Mouse (Mus musculus) lung, embryonic 16.5 days (tissue): ENCODE measurements around the gene Cdc42ep3. TPM values are rescaled to one million over a fixed set of nuclear protein-coding genes. Genes with fewer than 3 reads are reported as not detected.

Source experiments
- ATAC-seq: fragments of 200-750 bp; cut with Nextera tagmentation; 2 replicates; pipeline ENCODE4 v1.8.0; 2017; ENCODE audit warnings: low read depth, mild to moderate bottlenecking, moderate library complexity
- H3K27ac ChIP-seq: fragments of 300-500 bp; sonication (generic); 2 replicates; pipeline ENCODE4 v1.5.1; 2014; ENCODE audit warnings: mild to moderate bottlenecking, control low read depth, low read length
- H3K27me3 ChIP-seq: fragments of 300-500 bp; sonication (generic); 2 replicates; pipeline ENCODE4 v1.6.1; 2014; ENCODE audit warnings: low read depth, low read length, mixed read lengths; ENCODE audit not compliant: control insufficient read depth, insufficient read depth
- H3K36me3 ChIP-seq: fragments of 300-500 bp; sonication (generic); 2 replicates; pipeline ENCODE4 v1.6.1; 2014; ENCODE audit warnings: low read length; ENCODE audit not compliant: control insufficient read depth, insufficient read depth
- H3K4me1 ChIP-seq: fragments of 300-500 bp; sonication (generic); replicated peaks from 2 replicates; pipeline ENCODE4 v1.6.1; 2014; ENCODE audit warnings: low read length, mixed read lengths; ENCODE audit not compliant: control insufficient read depth, insufficient read depth
- H3K4me2 ChIP-seq: fragments of 300-500 bp; sonication (generic); 2 replicates; pipeline ENCODE4 v1.6.1; 2014; ENCODE audit warnings: low read depth, low read length, control low read depth
- H3K4me3 ChIP-seq: fragments of 300-500 bp; sonication (generic); 2 replicates; pipeline ENCODE4 v1.5.1; 2014; ENCODE audit warnings: mild to moderate bottlenecking, low read length, control low read depth
- H3K9ac ChIP-seq: fragments of 300-500 bp; sonication (generic); 2 replicates; pipeline ENCODE4 v1.6.1; 2014; ENCODE audit warnings: low read length, control low read depth
- H3K9me3 ChIP-seq: fragments of 300-500 bp; sonication (generic); 2 replicates; pipeline ENCODE4 v1.6.1; 2016; ENCODE audit warnings: low read length; ENCODE audit not compliant: control insufficient read depth
- WGBS: fragments of 180-500 bp; shearing (Covaris S2); extraction: QIAGEN DNeasy Blood & Tissue Kit; methylation state at CpG from one replicate; pipeline ENCODE4 v1.1.7; 2014; 5-methylcytosine and 5-hydroxymethylcytosine counted together
- polyA plus RNA-seq: library from polyadenylated mRNA; unstranded; fragments of >200 nt; fragmentation: Nextera tagmentation; extraction: Ambion mirVana; gene quantifications from 2 replicates; pipeline ENCODE4 v1.2.1, GENCODE M21; 2015

Cdc42ep3 gene
- polyA plus RNA-seq, 1 experiment from 2014 or later, result 88.9 TPM

DNA sequence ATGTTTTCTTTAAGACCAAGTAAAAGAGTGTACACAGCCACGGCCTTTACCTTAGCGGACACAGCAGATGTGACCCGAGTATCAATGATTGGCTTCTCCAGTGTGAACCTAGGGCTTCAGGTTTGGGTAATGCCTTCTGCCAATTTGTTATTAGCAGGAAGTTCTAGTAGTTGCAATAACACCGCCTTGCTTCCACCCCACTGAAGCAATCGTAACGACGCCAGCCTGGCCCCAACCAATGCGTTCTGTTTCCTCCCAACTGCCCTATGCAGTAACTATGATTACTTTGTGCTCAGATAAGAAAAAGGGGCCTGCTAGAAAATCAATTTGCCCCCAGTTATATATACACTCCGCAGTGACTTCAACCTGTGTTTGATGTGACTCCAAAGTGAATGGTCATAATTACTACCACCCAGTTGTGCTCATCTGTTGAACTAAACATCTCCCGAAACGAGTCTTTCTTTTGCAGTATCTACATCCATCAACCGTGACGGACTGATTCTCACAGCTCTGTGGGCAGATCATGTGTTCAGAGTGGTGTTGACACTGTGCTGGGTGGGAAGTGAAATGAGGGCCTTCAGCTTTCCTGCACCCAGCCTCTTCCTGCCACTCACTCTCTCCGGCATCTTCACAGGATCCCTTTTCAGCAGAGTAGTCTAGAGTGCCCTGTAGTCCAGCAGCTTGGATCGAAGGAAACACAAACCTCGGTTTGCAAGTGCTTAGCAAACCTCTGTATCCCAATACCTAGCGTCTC is 51.0 kb downstream of the Cdc42ep3 start:
- Histone ChIP-seq H3K4me3 (no peak overlapping the region), H3K9ac (no peak overlapping the region), H3K4me2 (no peak overlapping the region), H3K27me3 (no peaks in the 10 kb centered on the region), H3K9me3 (no peaks in the 10 kb centered on the region), H3K27ac (no peak overlapping the region), H3K36me3 (no peaks in the 10 kb centered on the region), H3K4me1 (0 out of 2 replicates have a peak, but pooled peaks cover 5% of the 10 kb centered on the region)
- no peak for ATAC-seq
- WGBS, result 68% methylated on average over 17 of the region's 17 CpGs

DNA sequence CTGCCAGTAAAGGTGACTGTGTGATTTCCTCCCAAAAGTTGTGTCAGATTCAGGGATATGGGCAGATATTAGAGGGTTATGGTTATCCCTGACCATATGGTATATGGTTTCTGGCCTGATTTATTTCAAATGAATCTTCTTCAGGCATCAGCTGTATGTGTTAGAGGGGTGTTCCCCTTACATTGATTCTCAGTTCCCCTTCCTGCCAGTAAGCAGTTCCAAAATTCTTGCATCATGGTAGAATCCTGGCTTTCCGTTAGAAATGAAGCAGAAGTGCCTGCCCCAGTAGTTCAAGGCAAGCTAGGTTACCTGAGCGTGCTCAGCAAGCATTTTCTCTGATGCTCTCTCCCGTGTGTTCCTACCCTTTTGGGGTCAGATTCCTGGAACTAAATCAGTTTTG is 51.7 kb downstream of the Cdc42ep3 start:
- Histone ChIP-seq H3K4me1 (0 out of 2 replicates have a peak, but pooled peaks cover 5% of the 10 kb centered on the region), H3K36me3 (no peaks in the 10 kb centered on the region), H3K27ac (no peak overlapping the region), H3K9ac (no peak overlapping the region), H3K4me2 (no peak overlapping the region), H3K27me3 (no peaks in the 10 kb centered on the region), H3K9me3 (no peaks in the 10 kb centered on the region), H3K4me3 (no peak overlapping the region)
- ATAC-seq, result no peak
- 73% methylated on average over 3 of the region's 3 CpGs for WGBS

DNA sequence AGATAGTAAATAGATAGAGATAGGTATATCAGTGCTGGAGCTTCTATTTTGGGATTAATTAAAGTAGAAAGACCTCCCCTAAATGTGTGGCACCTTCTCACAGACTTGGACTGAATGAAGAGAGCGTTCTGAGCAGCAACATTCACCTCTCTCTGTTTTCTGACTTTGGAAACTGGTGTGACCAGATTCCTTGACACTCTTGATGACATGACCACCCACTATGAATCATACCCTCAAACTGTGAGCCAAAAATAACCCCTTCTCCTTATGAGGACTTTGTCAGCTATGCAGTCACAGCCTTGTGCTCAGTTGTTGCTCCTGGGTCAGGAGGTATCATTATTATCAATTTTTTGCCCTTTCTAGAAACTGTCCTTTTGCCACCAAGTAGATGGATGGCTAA is 55.0 kb downstream of the Cdc42ep3 start:
- Histone ChIP-seq H3K4me2 (no peak overlapping the region), H3K27me3 (no peaks in the 10 kb centered on the region), H3K36me3 (no peaks in the 10 kb centered on the region), H3K9ac (no peak overlapping the region), H3K27ac (no peak overlapping the region), H3K4me3 (no peak overlapping the region), H3K9me3 (no peaks in the 10 kb centered on the region), H3K4me1 (peaks cover 16% of the 10 kb centered on the region; the same call in 1 of the 2 replicates)
- no peak for ATAC-seq
- 52% methylated on average over 1 of the region's 1 CpGs for WGBS

DNA sequence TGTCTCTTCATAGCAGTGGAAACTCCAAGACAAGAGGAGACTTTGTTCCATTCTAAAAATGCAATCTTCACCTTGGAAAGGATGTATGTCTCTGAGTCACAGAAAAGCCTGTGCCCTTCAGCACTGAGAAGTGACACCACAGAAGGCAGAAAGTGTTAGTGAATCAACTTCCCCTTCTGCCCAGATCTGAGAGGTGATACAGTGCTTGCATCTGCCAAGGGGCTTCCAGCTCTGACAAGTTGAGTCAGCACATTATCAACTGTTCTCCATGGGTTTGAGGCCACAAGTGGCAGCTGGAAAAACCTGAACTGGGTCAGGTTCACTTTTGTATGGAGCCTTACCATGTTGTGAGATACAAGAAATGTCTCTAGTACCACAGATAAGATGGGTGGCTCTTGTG is 55.9 kb downstream of the Cdc42ep3 start:
- Histone ChIP-seq H3K27ac (no peak overlapping the region), H3K9ac (no peak overlapping the region), H3K4me3 (no peak overlapping the region), H3K4me2 (no peak overlapping the region), H3K4me1 (peaks cover 16% of the 10 kb centered on the region; the same call in 1 of the 2 replicates), H3K9me3 (no peaks in the 10 kb centered on the region), H3K36me3 (no peaks in the 10 kb centered on the region), H3K27me3 (no peaks in the 10 kb centered on the region)
- ATAC-seq, result no peak

DNA sequence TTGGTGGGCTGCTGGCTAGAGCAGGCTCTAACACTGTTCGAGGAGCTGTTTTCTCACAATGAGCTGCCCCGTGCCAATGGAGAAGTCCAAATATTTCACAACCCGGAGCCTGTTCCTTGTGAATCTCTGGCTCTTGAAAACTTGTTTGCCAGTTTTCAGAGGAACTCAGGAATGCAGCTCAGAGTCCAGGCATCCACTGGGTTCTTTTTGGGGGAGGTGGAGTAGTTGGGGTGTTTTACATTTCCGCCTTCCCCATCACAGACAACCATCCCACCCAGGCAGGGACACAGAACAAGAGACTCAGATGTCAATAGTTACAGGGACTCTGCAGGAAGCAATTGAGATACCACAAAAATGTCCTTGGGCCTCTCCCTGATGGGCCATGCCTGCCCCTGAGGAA is 59.0 kb downstream of the Cdc42ep3 start:
- peaks cover 13% of the 10 kb centered on the region; the same call in 1 of the 2 replicates for H3K4me1 ChIP-seq
- WGBS, result 38% methylated on average over 4 of the region's 4 CpGs
- H3K27ac ChIP-seq, result peak overlapping the region; percentile 85
- H3K9me3 ChIP-seq, result no peaks in the 10 kb centered on the region
- no peaks in the 10 kb centered on the region for H3K27me3 ChIP-seq
- peak; percentile 86 for ATAC-seq
- no peak overlapping the region for H3K9ac ChIP-seq
- H3K4me3 ChIP-seq, result no peak overlapping the region
- H3K4me2 ChIP-seq, result no peak overlapping the region
- H3K36me3 ChIP-seq, result no peaks in the 10 kb centered on the region

DNA sequence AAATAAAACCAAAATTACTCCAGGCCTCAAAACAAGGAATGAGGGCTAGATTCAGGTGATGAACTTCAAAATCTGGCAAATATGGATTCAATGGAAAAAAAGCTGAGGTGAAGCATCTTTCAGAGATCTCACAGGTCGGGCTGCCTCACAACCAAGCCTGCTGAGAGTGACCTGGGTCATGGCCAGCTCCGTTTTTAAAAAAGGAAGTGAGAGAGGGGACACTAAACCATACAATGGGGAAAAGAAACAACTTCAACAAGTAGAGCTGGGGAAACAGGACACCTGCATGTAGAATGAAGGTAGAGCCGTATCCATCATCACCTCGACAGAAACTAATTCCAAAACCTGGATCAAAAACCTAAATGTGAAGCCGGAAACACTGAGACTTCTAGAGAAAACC is 63.2 kb downstream of the Cdc42ep3 start:
- Histone ChIP-seq H3K9me3 (peaks cover 3% of the 10 kb centered on the region; the same call in 1 of the 2 replicates), H3K4me1 (peaks cover 13% of the 10 kb centered on the region; the same call in 1 of the 2 replicates), H3K4me2 (no peak overlapping the region), H3K9ac (no peak overlapping the region), H3K27me3 (no peaks in the 10 kb centered on the region), H3K27ac (no peak overlapping the region), H3K36me3 (no peaks in the 10 kb centered on the region), H3K4me3 (no peak overlapping the region)
- no peak for ATAC-seq
- 66% methylated on average over 5 of the region's 5 CpGs for WGBS

DNA sequence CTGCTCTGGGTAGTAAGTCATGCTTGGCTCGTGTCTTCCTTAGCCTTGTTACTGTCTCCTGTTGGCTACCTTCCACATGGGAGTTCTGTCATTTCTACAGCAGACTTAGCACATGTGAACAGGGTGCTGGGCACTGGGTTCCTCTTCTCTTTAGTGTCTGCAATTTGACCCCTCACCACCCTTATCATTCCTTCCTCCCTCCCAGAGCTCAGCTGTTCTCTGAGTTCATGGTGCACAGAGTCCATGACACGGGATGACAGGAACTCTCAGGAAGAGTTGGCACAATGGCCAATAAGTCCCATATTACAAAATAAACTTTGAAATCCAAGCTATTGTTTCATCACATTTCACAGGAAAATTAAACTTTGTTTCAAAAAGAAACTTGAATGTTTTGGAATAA is 64.2 kb downstream of the Cdc42ep3 start:
- Histone ChIP-seq H3K4me2 (no peak overlapping the region), H3K9me3 (peaks cover 3% of the 10 kb centered on the region; the same call in 1 of the 2 replicates)

DNA sequence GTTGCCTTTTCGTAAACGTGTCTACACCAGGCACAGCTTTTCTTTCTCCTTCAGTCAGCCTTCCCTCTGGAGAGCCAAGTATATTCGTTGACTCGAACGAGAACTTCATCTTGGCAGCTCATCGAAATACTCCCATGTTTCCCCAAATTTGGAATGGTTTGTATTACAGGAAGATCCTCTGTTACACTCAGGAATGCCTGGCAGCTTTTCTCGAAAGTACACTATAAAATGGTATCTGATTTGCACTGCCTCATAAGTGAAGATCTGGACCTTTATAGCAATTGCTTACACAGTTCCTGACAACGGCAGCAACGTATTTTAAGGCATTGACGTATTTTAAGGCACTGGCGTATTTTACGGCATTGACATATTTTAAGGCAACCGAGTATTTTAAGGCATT is 67.6 kb downstream of the Cdc42ep3 start:
- Histone ChIP-seq H3K27me3 (no peaks in the 10 kb centered on the region), H3K9ac (0 out of 2 replicates have a peak overlapping the region, but pooled peaks have one; percentile 11), H3K9me3 (peaks cover 3% of the 10 kb centered on the region; the same call in 1 of the 2 replicates), H3K4me1 (0 out of 2 replicates have a peak, but pooled peaks cover 2% of the 10 kb centered on the region), H3K4me3 (peak overlapping the region; percentile 14), H3K4me2 (peak overlapping the region; percentile 31), H3K36me3 (no peaks in the 10 kb centered on the region), H3K27ac (peak overlapping the region; percentile 36)
- peak; percentile 76 for ATAC-seq
- 31% methylated on average over 13 of the region's 13 CpGs for WGBS

More for the DNA sequence above, 64.2 kb downstream of the Cdc42ep3 start:
- H3K9ac ChIP-seq, result no peak overlapping the region
- H3K27ac ChIP-seq, result no peak overlapping the region
- WGBS, result 61% methylated on average over 2 of the region's 2 CpGs
- no peaks in the 10 kb centered on the region for H3K36me3 ChIP-seq
- H3K4me1 ChIP-seq, result peaks cover 7% of the 10 kb centered on the region; the same call in 1 of the 2 replicates
- no peak for ATAC-seq
- no peaks in the 10 kb centered on the region for H3K27me3 ChIP-seq
- H3K4me3 ChIP-seq, result no peak overlapping the region

DNA sequence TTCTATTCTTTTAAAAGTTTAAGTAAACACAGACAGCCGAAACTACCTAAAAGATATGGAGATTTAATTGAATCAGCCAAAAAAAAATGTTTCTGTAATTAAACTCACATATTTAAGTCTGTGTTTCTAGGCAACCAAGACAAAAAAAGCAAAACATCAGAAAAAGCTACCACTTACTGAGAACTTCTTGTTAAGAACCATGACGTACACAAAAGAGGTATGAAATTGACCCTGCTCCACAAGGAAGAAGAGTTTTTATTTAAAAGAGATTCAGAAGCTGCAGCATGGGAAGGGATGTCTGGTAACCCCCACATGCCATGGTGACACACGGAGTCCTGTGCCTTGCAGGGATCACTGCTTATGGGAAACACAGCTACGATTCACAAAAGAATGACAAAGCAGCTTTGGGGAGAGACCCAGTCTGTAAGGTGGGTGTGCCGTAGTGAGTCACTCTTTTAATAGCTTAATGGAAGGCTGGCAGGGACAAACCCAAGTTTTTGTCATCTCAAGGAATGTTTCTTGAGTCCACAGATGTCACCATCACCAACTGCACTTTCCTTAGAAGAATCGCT is 69.8 kb downstream of the Cdc42ep3 start:
- H3K4me2 ChIP-seq, result no peak overlapping the region
- H3K9ac ChIP-seq, result no peak overlapping the region
- H3K9me3 ChIP-seq, result peaks cover 3% of the 10 kb centered on the region; the same call in 1 of the 2 replicates
- H3K27me3 ChIP-seq, result no peaks in the 10 kb centered on the region
- H3K27ac ChIP-seq, result no peak overlapping the region
- H3K4me1 ChIP-seq, result 0 out of 2 replicates have a peak, but pooled peaks cover 2% of the 10 kb centered on the region
- WGBS, result 67% methylated on average over 6 of the region's 6 CpGs
- H3K4me3 ChIP-seq, result no peak overlapping the region
- no peaks in the 10 kb centered on the region for H3K36me3 ChIP-seq
- no peak for ATAC-seq
